Mouse (Mus musculus): ENCODE data around the gene Padi4. TPM values are rescaled to one million over a fixed set of nuclear protein-coding genes. Genes with fewer than 3 reads are reported as not detected.
A peak's percentile ranks its signal among the peaks of the same experiment; 100 is the strongest.

Padi4 gene
- polyA plus RNA-seq, 1 experiment from 2014 or later = 0.08 TPM

GRCm38 (mm10) chr4:140809118-140809517, 35.1 kb upstream of the Padi4 start:
- no peaks in the 10 kb centered on the region for H3K36me3 ChIP-seq
- H3K27me3 ChIP-seq (ENCODE audit: low read depth, poor library complexity, severe bottlenecking) = peaks cover 21% of the 10 kb centered on the region
- peaks cover 44% of the 10 kb centered on the region for H3K4me1 ChIP-seq
- no peak overlapping the region for H3K27ac ChIP-seq
- no peak overlapping the region for H3K4me3 ChIP-seq
- WGBS = 81% methylated on average over 8 of the region's 8 CpGs
- no peak for DNase-seq (ENCODE audit: low spot score)
- H3K9me3 ChIP-seq (replicated peaks) = no peaks in the 10 kb centered on the region

- H3K36me3 ChIP-seq = no peaks in the 10 kb centered on the region
- H3K4me1 ChIP-seq = 0 out of 2 replicates have a peak, but pooled peaks cover under 1% of the 10 kb centered on the region
- H3K4me3 ChIP-seq = no peak overlapping the region
- H3K27ac ChIP-seq = no peak overlapping the region
- H3K27me3 ChIP-seq (ENCODE audit: low read depth, poor library complexity, severe bottlenecking) = peaks cover 8% of the 10 kb centered on the region
- no peak for DNase-seq (ENCODE audit: low spot score)
- 77% methylated on average over 9 of the region's 9 CpGs for WGBS
- H3K9me3 ChIP-seq (replicated peaks) = no peaks in the 10 kb centered on the region
Observed at GRCm38 (mm10) chr4:140804601-140805000, 30.6 kb upstream of the Padi4 start.

GRCm38 (mm10) chr4:140801364-140801763, 27.3 kb upstream of the Padi4 start:
- Histone ChIP-seq H3K27ac (no peak overlapping the region), H3K4me1 (peaks cover 2% of the 10 kb centered on the region; the same call in 1 of the 2 replicates), H3K4me3 (no peak overlapping the region), H3K27me3 (ENCODE audit: low read depth, poor library complexity, severe bottlenecking) (0 out of 2 replicates have a peak, but pooled peaks cover 8% of the 10 kb centered on the region), H3K36me3 (no peaks in the 10 kb centered on the region), H3K9me3 (replicated peaks) (no peaks in the 10 kb centered on the region)
- 75% methylated on average over 3 of the region's 3 CpGs for WGBS
- no peak for DNase-seq (ENCODE audit: low spot score)

- no peaks in the 10 kb centered on the region for H3K9me3 ChIP-seq (replicated peaks)
- no peak overlapping the region for H3K4me3 ChIP-seq
- DNase-seq (ENCODE audit: low spot score) = no peak
- no peaks in the 10 kb centered on the region for H3K36me3 ChIP-seq
- H3K4me1 ChIP-seq = peaks cover 6% of the 10 kb centered on the region; the same call in 1 of the 2 replicates
- WGBS = 82% methylated on average over 3 of the region's 3 CpGs
- H3K27ac ChIP-seq = no peak overlapping the region
- H3K27me3 ChIP-seq (ENCODE audit: low read depth, poor library complexity, severe bottlenecking) = 0 out of 2 replicates have a peak, but pooled peaks cover 7% of the 10 kb centered on the region
Observed at GRCm38 (mm10) chr4:140796786-140797185, 22.8 kb upstream of the Padi4 start.

GRCm38 (mm10) chr4:140794678-140795077, 20.6 kb upstream of the Padi4 start:
- H3K4me3 ChIP-seq = no peak overlapping the region
- DNase-seq (ENCODE audit: low spot score) = no peak
- no peak overlapping the region for H3K27ac ChIP-seq
- H3K4me1 ChIP-seq = peaks cover 15% of the 10 kb centered on the region
- H3K36me3 ChIP-seq = no peaks in the 10 kb centered on the region
- WGBS = 90% methylated on average over 9 of the region's 9 CpGs
- 0 out of 2 replicates have a peak, but pooled peaks cover 7% of the 10 kb centered on the region for H3K27me3 ChIP-seq (ENCODE audit: low read depth, poor library complexity, severe bottlenecking)
- H3K9me3 ChIP-seq (replicated peaks) = no peaks in the 10 kb centered on the region

GRCm38 (mm10) chr4:140793795-140794194, 19.8 kb upstream of the Padi4 start:
- Histone ChIP-seq H3K4me3 (no peak overlapping the region), H3K27me3 (ENCODE audit: low read depth, poor library complexity, severe bottlenecking) (0 out of 2 replicates have a peak, but pooled peaks cover 7% of the 10 kb centered on the region), H3K4me1 (peaks cover 21% of the 10 kb centered on the region), H3K36me3 (no peaks in the 10 kb centered on the region), H3K9me3 (replicated peaks) (no peaks in the 10 kb centered on the region), H3K27ac (no peak overlapping the region)
- WGBS = 63% methylated on average over 9 of the region's 9 CpGs
- no peak for DNase-seq (ENCODE audit: low spot score)

- DNase-seq (ENCODE audit: low spot score) = no peak
- WGBS = 89% methylated on average over 7 of the region's 7 CpGs
- no peaks in the 10 kb centered on the region for H3K36me3 ChIP-seq
- peaks cover 21% of the 10 kb centered on the region for H3K4me1 ChIP-seq
- H3K9me3 ChIP-seq (replicated peaks) = no peaks in the 10 kb centered on the region
- 0 out of 2 replicates have a peak, but pooled peaks cover 3% of the 10 kb centered on the region for H3K27me3 ChIP-seq (ENCODE audit: low read depth, poor library complexity, severe bottlenecking)
- no peak overlapping the region for H3K4me3 ChIP-seq
- no peak overlapping the region for H3K27ac ChIP-seq
Observed at GRCm38 (mm10) chr4:140792584-140792983, 18.5 kb upstream of the Padi4 start.

- no peak for DNase-seq (ENCODE audit: low spot score)
- Histone ChIP-seq H3K27me3 (ENCODE audit: low read depth, poor library complexity, severe bottlenecking) (0 out of 2 replicates have a peak, but pooled peaks cover 3% of the 10 kb centered on the region), H3K9me3 (replicated peaks) (no peaks in the 10 kb centered on the region), H3K36me3 (no peaks in the 10 kb centered on the region), H3K27ac (no peak overlapping the region; the same call in 1 of the 2 replicates), H3K4me1 (peaks cover 16% of the 10 kb centered on the region), H3K4me3 (no peak overlapping the region)
- WGBS = 87% methylated on average over 16 of the region's 16 CpGs
Observed at GRCm38 (mm10) chr4:140791071-140791470, 17.0 kb upstream of the Padi4 start.

GRCm38 (mm10) chr4:140789983-140790382, 15.9 kb upstream of the Padi4 start:
- H3K27ac ChIP-seq = peak overlapping the region; percentile 43
- H3K27me3 ChIP-seq (ENCODE audit: low read depth, poor library complexity, severe bottlenecking) = 0 out of 2 replicates have a peak, but pooled peaks cover 3% of the 10 kb centered on the region
- WGBS = 82% methylated on average over 4 of the region's 4 CpGs
- no peak for DNase-seq (ENCODE audit: low spot score)
- H3K36me3 ChIP-seq = no peaks in the 10 kb centered on the region
- H3K4me3 ChIP-seq = no peak overlapping the region
- no peaks in the 10 kb centered on the region for H3K9me3 ChIP-seq (replicated peaks)
- peaks cover 15% of the 10 kb centered on the region for H3K4me1 ChIP-seq

GRCm38 (mm10) chr4:140788983-140789382, 14.9 kb upstream of the Padi4 start:
- peaks cover 15% of the 10 kb centered on the region for H3K4me1 ChIP-seq
- 0 out of 2 replicates have a peak, but pooled peaks cover 3% of the 10 kb centered on the region for H3K27me3 ChIP-seq (ENCODE audit: low read depth, poor library complexity, severe bottlenecking)
- DNase-seq (ENCODE audit: low spot score) = peak; percentile 88
- WGBS = 47% methylated on average over 6 of the region's 6 CpGs
- no peaks in the 10 kb centered on the region for H3K36me3 ChIP-seq
- H3K9me3 ChIP-seq (replicated peaks) = no peaks in the 10 kb centered on the region
- H3K27ac ChIP-seq = peak overlapping the region; percentile 43; the same call in 1 of the 2 replicates
- no peak overlapping the region for H3K4me3 ChIP-seq

- H3K27me3 ChIP-seq (ENCODE audit: low read depth, poor library complexity, severe bottlenecking) = 0 out of 2 replicates have a peak, but pooled peaks cover 3% of the 10 kb centered on the region
- no peak overlapping the region for H3K4me3 ChIP-seq
- no peaks in the 10 kb centered on the region for H3K9me3 ChIP-seq (replicated peaks)
- DNase-seq (ENCODE audit: low spot score) = no peak
- peaks cover 15% of the 10 kb centered on the region for H3K4me1 ChIP-seq
- no peak overlapping the region for H3K27ac ChIP-seq
- WGBS = 84% methylated on average over 6 of the region's 6 CpGs
- no peaks in the 10 kb centered on the region for H3K36me3 ChIP-seq
Observed at GRCm38 (mm10) chr4:140788264-140788663, 14.2 kb upstream of the Padi4 start.

GRCm38 (mm10) chr4:140787414-140787813, 13.4 kb upstream of the Padi4 start:
- peaks cover 15% of the 10 kb centered on the region for H3K4me1 ChIP-seq
- DNase-seq (ENCODE audit: low spot score) = no peak
- WGBS = 81% methylated on average over 4 of the region's 4 CpGs

GRCm38 (mm10) chr4:140785217-140785616, 11.2 kb upstream of the Padi4 start:
- no peak for DNase-seq (ENCODE audit: low spot score)
- no peaks in the 10 kb centered on the region for H3K9me3 ChIP-seq (replicated peaks)
- no peaks in the 10 kb centered on the region for H3K27me3 ChIP-seq (ENCODE audit: low read depth, poor library complexity, severe bottlenecking)
- H3K4me1 ChIP-seq = peaks cover 16% of the 10 kb centered on the region
- no peak overlapping the region for H3K27ac ChIP-seq
- no peak overlapping the region for H3K4me3 ChIP-seq
- WGBS = 87% methylated on average over 5 of the region's 5 CpGs
- H3K36me3 ChIP-seq = no peaks in the 10 kb centered on the region

More at GRCm38 (mm10) chr4:140787414-140787813, 13.4 kb upstream of the Padi4 start:
- Histone ChIP-seq H3K4me3 (no peak overlapping the region), H3K9me3 (replicated peaks) (no peaks in the 10 kb centered on the region), H3K36me3 (no peaks in the 10 kb centered on the region), H3K27ac (no peak overlapping the region), H3K27me3 (ENCODE audit: low read depth, poor library complexity, severe bottlenecking) (no peaks in the 10 kb centered on the region)
